Mouse (Mus musculus) monocyte, adult 5-6 weeks (primary cell): ENCODE data around the gene Inca1. TPM values are rescaled to one million over a fixed set of nuclear protein-coding genes. Genes with fewer than 3 reads are reported as not detected.

Experiments
- ATAC-seq: fragments of 153-309, 156-312 bp; replicated peaks from 2 replicates; pipeline ENCODE4 v1.8.0; 2017; ENCODE audit warnings: mild to moderate bottlenecking; ENCODE audit not compliant: low TSS enrichment, insufficient number of reproducible peaks, severe bottlenecking, poor library complexity, low FRiP score
- total RNA-seq: library from RNA; stranded (forward); fragments of 200-1000, 200-491, 200-594 nt; gene quantifications from 3 replicates; pipeline ENCODE4 v1.2.3, GENCODE M21; 2017

Gene Inca1
- total RNA-seq, 1 experiment from 2014 or later = not detected

- ATAC-seq = no peak
Observed at GRCm38 (mm10) chr11:70645461-70646258, 54.3 kb downstream of the Inca1 start.

- ATAC-seq = no peak
Observed at GRCm38 (mm10) chr11:70644564-70645103, 55.3 kb downstream of the Inca1 start.

DNA sequence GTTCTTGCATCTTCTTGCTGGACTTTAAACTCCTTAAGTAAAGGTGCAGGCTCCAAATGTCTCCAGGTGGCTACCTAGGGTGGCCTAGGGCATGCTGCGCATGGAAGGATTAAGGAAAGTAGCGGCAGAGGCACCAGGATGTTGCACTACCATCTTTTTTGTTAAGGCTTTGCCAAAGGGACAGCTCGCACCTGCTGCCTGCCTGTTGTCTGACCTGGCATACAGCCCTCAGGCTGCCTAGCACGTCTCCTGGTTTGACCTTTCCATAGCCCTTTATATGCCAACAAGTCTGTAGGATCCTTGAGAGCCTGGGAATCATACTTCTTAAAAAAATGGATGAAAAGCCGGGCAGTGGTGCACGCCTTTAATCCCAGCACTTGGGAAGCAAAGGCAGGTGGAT lies 56.9 kb downstream of the Inca1 start:
- no peak for ATAC-seq

GRCm38 (mm10) chr11:70641241-70641640 lies 58.7 kb downstream of the Inca1 start:
- no peak for ATAC-seq

- no peak for ATAC-seq
Observed at GRCm38 (mm10) chr11:70639976-70640375, 60.0 kb downstream of the Inca1 start.

GRCm38 (mm10) chr11:70638714-70639278 lies 61.2 kb downstream of the Inca1 start, which contains the start of gene Gp1ba:
Gp1ba (plus strand) TSS chr11:70639122.
- ATAC-seq = no peak

Other genes with a start within 250 kb of the Inca1 start
- 37.7 to 56.2 TPM (median 52.1 TPM) in 3 replicates for gene Med11, start 248.2 kb downstream of the Inca1 start, total RNA-seq
- gene Zmynd15, start 240.7 kb downstream of the Inca1 start, total RNA-seq = 0.21 TPM in 1 of 3 replicates, not detected in the others
- gene Cxcl16, start 240.2 kb downstream of the Inca1 start, total RNA-seq = 1.6 to 3.5 TPM (median 2.8 TPM) in 3 replicates
- gene Tm4sf5, start 194.9 kb downstream of the Inca1 start, total RNA-seq = not detected in 3 replicates
- gene Vmo1, start 185.5 kb downstream of the Inca1 start, total RNA-seq = not detected in 3 replicates
- not detected in 3 replicates for gene Gltpd2, start 181.0 kb downstream of the Inca1 start, total RNA-seq
- 181 to 224 TPM (median 209 TPM) in 3 replicates for gene Psmb6, start 174.8 kb downstream of the Inca1 start, total RNA-seq
- not detected in 3 replicates for gene Gm40193, start 167.2 kb downstream of the Inca1 start, total RNA-seq
- 5.1 to 22.0 TPM (median 11.1 TPM) in 3 replicates for gene Pld2, start 160.1 kb downstream of the Inca1 start, total RNA-seq
- 50.8 to 81.3 TPM (median 55.8 TPM) in 3 replicates for gene Mink1, start 137.3 kb downstream of the Inca1 start, total RNA-seq
- not detected in 3 replicates for gene 4930544D05Rik, start 84.3 kb downstream of the Inca1 start, total RNA-seq
- gene Chrne, start 80.9 kb downstream of the Inca1 start, total RNA-seq = 2.1 to 17.4 TPM (median 5.5 TPM) in 3 replicates
- gene Gp1ba, start 61.0 kb downstream of the Inca1 start, total RNA-seq = 0.57 to 3.3 TPM in 2 of 3 replicates, not detected in the other
- 89.4 to 129 TPM (median 90.9 TPM) in 3 replicates for gene Rnf167, start 52.9 kb downstream of the Inca1 start, total RNA-seq
- gene Slc25a11, start 52.7 kb downstream of the Inca1 start, total RNA-seq = 41.1 to 62.6 TPM (median 43.5 TPM) in 3 replicates
- 527 to 871 TPM (median 568 TPM) in 3 replicates for gene Pfn1, start 45.5 kb downstream of the Inca1 start, total RNA-seq
- gene Eno3, start 43.0 kb downstream of the Inca1 start, total RNA-seq = 236 to 452 TPM (median 414 TPM) in 3 replicates
- gene Spag7, start 30.7 kb downstream of the Inca1 start, total RNA-seq = 49.1 to 78.2 TPM (median 76.7 TPM) in 3 replicates
- gene Camta2, start 12.1 kb downstream of the Inca1 start, total RNA-seq = 8.9 to 20.6 TPM (median 15.7 TPM) in 3 replicates
- 27.3 to 30.6 TPM (median 30.3 TPM) in 3 replicates for gene Kif1c, start 393 bp upstream of the Inca1 start, total RNA-seq
- gene Zfp3, start 64.1 kb upstream of the Inca1 start, total RNA-seq = 2.1 to 6.5 TPM (median 2.1 TPM) in 3 replicates
- gene Scimp, start 112.4 kb upstream of the Inca1 start, total RNA-seq = 13.5 to 64.4 TPM (median 25.6 TPM) in 3 replicates
- gene Rabep1, start 144.6 kb upstream of the Inca1 start, total RNA-seq = 69.4 to 95.6 TPM (median 71.4 TPM) in 3 replicates